Mouse (Mus musculus) ovary, adult 10 weeks (tissue): ENCODE measurements around the gene Stab1. TPM values are rescaled to one million over a fixed set of nuclear protein-coding genes. Genes with fewer than 3 reads are reported as not detected.

Source experiments
- polyA plus RNA-seq: library from polyadenylated mRNA; stranded (reverse); fragments of 350-450 nt; fragmentation: Illumina TruSeq; extraction: RNeasy Lipid Tissue Mini Kit (QIAGEN cat#74804); gene quantifications from one replicate; pipeline ENCODE4 v1.2.3, GENCODE M21; 2014

The Stab1 gene
- polyA plus RNA-seq = 1.7 TPM

DNA sequence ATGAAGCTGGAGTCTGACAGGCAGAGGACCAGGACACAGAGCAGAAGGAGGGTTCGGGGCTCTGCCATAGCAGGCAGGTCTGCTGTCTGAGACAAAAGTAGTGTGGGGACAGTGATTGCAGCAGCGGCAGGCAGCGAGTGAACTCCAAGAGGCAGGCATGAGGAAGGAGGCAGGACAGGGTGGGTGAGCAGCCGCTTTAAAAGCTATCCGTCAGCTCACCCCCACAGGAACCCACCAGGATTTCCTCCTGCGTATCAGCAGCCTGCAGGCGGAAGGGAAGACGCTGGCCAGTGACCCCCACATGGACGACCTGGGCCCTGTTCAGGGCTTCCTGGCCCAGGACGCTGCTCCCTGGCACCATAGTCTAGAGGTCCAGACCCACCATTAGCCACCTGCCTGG lies at the start of gene Stab1:
Gene Stab1, minus strand, starts transcription at position 217 of the 400 bp plus-strand sequence.

DNA sequence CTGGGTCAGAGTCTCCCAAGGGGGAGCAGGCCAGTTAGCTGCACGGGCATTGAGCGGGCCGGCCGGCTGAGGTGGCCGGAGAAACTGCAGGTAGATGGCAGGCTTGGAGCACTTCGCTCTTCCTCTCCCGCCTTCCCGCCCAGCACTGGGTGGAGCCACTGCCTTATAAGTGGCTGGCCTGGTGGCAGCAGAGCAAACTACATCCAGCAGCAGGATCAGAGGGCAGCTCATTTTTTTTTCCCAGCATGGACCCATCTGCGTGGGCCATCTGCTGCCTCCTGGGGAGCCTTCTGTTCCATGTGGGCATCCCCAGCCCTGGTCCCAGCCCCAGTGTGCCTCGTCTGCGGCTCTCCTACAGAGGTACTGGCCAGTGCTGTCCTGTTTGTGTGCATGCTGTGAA lies 49.2 kb upstream of the Stab1 start, which contains the start of gene Sema3g:
Gene Sema3g, plus strand, starts transcription at position 195 of the 400 bp plus-strand sequence.

GRCm38 (mm10) chr14:31216846-31217245 lies 48.4 kb upstream of the Stab1 start, which contains the start of gene Nisch:
TSS of gene Nisch (minus strand) at chr14:31216946.

GRCm38 (mm10) chr14:31208084-31208483 lies 39.6 kb upstream of the Stab1 start, which contains the start of gene Tnnc1:
TSS of gene Tnnc1 (plus strand) at chr14:31208312.

GRCm38 (mm10) chr14:31130236-31131220 lies 37.9 kb downstream of the Stab1 start, which contains the start of gene Nt5dc2:
TSS of gene Nt5dc2 (plus strand) at chr14:31131053.

DNA sequence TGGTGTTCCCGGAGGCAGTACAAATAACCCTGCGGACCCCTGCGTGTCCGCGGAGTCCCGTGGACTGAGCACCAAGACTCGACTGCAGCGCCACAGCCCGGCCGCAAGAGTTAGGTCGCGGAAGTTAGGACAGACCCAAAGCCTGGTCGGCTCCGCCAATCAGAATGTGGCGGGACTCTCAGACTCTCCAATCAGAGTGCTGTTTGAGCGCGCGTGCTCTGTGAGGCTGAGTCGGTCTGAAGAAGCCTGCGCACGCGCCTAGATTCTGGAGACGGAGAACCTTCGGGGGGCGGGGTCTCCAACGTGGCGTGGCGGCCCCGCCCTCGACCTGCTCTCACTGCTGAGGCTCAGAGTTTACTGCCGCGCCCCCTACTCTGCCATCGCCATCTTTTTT lies 39.6 kb downstream of the Stab1 start, which contains the start of gene Smim4:
Gene Smim4, minus strand, starts transcription at position 131 of the 394 bp plus-strand sequence.

Other genes with a start within 250 kb of the Stab1 start
- 1.3 TPM for gene Itih3, start 244.9 kb downstream of the Stab1 start, polyA plus RNA-seq
- gene Itih1, start 225.4 kb downstream of the Stab1 start, polyA plus RNA-seq = not detected
- 22.2 TPM for gene Nek4, start 217.3 kb downstream of the Stab1 start, polyA plus RNA-seq
- 139 TPM for gene Glt8d1, start 167.2 kb downstream of the Stab1 start, polyA plus RNA-seq
- 392 TPM for gene Spcs1, start 167.0 kb downstream of the Stab1 start, polyA plus RNA-seq
- gene Pbrm1, start 149.5 kb downstream of the Stab1 start, polyA plus RNA-seq = 187 TPM
- gene Gnl3, start 149.5 kb downstream of the Stab1 start, polyA plus RNA-seq = 159 TPM
- gene Smim4, start 39.7 kb downstream of the Stab1 start, polyA plus RNA-seq = 6.6 TPM
- 3.3 TPM for gene Nt5dc2, start 37.6 kb downstream of the Stab1 start, polyA plus RNA-seq
- not detected for gene Tnnc1, start 39.7 kb upstream of the Stab1 start, polyA plus RNA-seq
- 84.3 TPM for gene Nisch, start 48.3 kb upstream of the Stab1 start, polyA plus RNA-seq
- gene Sema3g, start 49.2 kb upstream of the Stab1 start, polyA plus RNA-seq = 8.8 TPM
- gene Phf7, start 82.7 kb upstream of the Stab1 start, polyA plus RNA-seq = 9.7 TPM
- gene Bap1, start 82.8 kb upstream of the Stab1 start, polyA plus RNA-seq = 6.2 TPM
- 0.29 TPM for gene Dnah1, start 155.3 kb upstream of the Stab1 start, polyA plus RNA-seq
- 142 TPM for gene Capn7, start 168.0 kb upstream of the Stab1 start, polyA plus RNA-seq